Mouse (Mus musculus) skeletal muscle tissue, adult 2 months (tissue): ENCODE results near the gene Mafk.
"Not testable (repeated sequence)": the region's sequence is repeated elsewhere in the genome, so short reads cannot be mapped to it uniquely, and the experiment has no call there.

Experiments used
- DNase-seq: peaks from one replicate; pipeline ENCODE4 v3.0.0-alpha.2; 2012; ENCODE audit warnings: low read depth, low spot score

The Mafk gene

GRCm38 (mm10) chr5:139791227-139792158 lies at the start of gene Mafk:
TSS of gene Mafk (plus strand) at chr5:139791513.
- DNase-seq: peak; percentile 98

DNA sequence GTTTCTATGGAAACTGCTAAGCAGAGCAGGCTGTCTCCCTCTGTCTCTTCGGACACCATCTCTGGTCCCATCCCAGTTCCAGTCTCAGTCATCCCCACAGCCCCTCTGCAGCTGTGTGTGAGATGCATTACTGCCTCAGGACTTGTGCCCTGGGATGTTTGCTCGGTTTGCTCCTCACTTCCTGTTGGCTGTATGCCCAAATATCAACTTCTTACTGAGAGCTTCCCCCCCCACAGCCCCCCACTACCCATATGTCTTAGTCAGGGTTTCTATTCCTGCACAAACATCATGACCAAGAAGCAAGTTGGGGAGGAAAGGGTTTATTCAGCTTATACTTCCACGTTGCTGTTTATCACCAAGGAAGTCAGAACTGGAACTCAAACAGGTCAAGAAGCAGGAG lies 48.7 kb upstream of the Mafk start:
- DNase-seq: not testable (repeated sequence)

GRCm38 (mm10) chr5:139745771-139746170 lies 45.5 kb upstream of the Mafk start:
- DNase-seq: no peak

GRCm38 (mm10) chr5:139749413-139750125 lies 41.7 kb upstream of the Mafk start:
- DNase-seq: no peak

DNA sequence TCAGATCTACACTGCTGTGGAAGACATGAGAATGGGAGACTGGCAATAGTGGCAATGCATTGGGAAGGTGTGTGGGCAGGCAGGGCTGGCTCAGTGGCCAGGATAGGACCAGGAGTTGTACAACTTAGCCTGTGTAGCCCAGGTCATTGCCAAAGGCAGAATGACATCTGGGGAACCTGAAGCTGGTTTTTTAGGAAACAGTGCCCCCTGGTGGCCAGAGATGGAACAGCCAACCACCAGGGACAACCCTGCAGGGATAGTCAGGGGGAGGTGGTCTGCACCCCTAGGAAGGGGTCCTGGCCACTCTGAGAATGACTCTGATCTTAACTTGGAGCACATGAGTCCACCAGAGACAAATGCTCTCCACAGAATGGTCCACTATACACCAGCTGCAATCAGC lies 40.8 kb upstream of the Mafk start:
- DNase-seq: peak; percentile 45

- DNase-seq: no peak
Observed at GRCm38 (mm10) chr5:139754753-139755152, 36.6 kb upstream of the Mafk start.

DNA sequence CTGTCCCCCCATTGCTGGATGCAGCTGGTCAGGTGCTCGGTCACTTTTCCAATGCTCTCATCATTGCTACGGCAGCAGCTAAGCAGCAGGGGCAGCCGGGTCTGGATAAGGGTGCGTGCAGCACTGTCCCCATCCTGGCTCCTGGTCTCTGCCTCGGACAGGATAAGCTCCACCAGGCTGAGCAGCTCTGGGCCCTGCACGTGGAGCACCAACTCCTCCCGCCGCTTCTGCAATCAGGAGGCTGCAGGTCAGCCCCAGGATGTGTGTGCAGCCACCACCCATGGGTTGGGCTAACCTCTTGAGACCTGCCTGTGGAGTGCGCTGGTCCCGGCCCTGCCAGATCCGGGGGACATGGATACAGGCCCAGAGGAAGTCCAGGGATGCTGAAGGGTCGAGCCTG lies 35.2 kb upstream of the Mafk start:
- DNase-seq: no peak

DNA sequence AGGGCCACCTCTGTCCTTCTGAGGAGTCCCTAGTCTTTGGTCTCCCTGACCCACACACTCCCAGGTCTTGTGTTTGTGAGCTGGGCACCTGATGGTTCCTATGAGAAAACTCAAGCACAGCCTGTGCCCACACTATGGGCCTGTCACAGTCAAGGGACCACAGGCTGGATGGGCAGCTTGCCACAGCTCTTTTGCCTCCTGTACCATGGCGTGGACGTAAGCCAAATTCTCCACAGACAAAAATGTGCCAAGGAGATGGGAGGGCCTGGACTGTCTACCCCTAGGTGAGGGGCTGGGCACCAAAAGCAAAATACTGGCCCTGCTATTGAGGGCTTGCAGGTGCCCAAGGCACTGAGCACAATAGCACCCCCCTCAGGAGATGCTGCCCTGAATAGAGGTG lies 34.7 kb upstream of the Mafk start:
- DNase-seq: no peak

GRCm38 (mm10) chr5:139758096-139758495 lies 33.2 kb upstream of the Mafk start:
- DNase-seq: no peak

GRCm38 (mm10) chr5:139764296-139764695 lies 27.0 kb upstream of the Mafk start:
- DNase-seq: no peak

- no peak for DNase-seq
Observed at GRCm38 (mm10) chr5:139768216-139768615, 23.1 kb upstream of the Mafk start.

DNA sequence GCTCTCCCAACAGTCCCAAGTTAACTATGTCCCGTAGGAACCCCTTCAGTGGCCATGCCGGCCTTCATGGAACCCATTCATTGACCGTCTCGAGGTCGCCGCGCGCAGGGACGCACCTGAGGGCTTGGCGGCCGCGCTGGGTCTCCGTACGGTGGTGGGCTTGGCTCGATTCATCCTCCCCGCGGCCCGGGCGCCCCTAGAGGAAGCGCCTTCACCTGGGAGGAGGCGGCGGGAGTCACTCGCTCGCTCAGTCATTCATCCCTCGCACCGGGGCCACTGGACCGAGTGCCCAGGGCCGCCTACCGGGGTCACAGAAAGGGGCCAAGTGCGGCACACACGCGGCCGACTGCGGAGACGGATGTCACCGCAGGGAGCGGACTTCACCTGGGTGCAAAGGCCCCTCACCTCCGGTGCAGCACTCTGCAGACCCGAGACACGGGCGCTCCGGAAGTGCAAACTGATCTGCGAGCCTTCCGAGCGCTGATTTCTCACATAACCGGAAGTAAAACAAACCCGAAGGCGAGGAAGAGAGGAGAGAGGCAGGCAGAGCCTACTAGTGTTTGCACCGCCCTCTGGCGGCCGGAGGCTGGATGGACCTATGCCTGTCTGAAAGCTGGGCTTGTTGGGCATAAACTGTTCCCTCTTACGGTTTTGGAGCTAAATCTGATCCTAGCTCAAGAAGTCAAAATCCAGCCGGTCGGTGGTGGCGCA lies 15.9 kb upstream of the Mafk start, which contains the start of gene Ints1:
Gene Ints1, minus strand, starts transcription at position 459 of the 711 bp plus-strand sequence.
- DNase-seq: peak; percentile 93

DNA sequence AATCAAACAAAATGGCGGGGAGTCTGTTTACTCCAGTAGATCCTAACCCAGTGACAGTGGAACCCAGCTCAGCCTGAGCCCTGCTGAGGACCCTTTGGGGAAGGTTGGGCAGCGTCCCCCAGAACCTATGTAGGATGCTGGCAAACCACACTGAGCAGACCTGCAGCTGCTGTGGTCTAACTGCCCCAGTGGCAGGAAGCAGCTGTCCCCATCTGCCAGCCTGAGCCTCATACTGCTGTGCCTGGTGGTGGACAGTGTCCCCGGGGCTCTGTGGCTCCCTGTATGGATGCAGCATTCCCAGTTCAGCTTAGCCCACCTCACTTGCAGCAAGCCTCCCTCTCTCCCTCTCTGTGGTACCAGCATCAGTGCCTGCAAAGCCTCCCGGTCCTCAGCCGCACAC lies 14.3 kb upstream of the Mafk start:
- DNase-seq: no peak

GRCm38 (mm10) chr5:139781406-139781805 lies 9.9 kb upstream of the Mafk start:
- DNase-seq: no peak

DNA sequence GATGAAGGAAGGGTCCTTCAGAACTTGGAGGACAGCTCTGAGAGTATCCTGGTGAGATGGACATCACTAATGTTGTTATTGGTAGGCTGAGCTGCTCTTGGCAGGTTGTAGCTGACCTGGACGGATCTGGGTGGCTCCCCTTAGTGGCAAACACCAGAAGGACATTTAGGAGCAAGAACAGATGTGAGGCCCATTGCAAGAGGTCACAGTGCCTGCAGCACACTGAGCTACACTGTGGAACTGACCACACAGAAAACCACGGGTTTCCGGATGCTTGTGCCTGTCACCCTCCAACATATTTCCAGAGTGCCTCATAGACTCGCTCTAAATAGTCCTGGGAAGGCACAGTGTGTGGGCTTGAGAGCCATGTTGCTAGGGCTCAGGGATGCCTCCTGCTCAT lies 1.8 kb upstream of the Mafk start:
- no peak for DNase-seq

DNA sequence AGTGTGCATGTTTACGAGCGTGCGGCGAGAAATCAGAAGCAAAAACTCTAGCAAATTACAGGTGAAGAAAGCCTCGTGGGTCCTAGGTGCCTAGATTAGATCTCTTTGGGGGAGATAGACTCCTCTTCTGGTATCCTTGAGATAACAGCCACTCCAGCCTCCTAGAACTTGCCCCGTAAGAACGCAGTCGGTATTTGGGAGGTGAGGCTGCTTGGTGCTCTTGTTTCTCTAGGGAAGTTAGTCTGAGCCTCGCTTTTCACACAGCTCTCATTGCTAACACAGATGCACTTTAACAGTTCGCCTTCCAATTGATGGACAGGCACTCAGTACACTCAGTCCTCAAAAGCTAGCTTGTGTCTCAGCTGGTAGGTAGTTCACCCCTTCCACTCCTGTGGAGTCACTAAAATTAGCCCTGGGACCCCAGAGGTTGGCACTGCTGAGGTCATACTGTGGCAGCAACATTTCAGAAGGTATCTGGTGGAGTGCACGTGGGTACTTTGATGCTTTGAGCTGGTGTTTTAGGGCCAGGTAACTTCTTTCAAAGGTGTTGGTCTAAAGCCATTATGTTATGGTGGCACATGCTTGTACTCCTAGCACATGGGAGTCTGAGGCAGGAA lies 954 bp downstream of the Mafk start:
- no peak for DNase-seq

- DNase-seq: no peak
Observed at GRCm38 (mm10) chr5:139792966-139793337, 1.6 kb downstream of the Mafk start.

DNA sequence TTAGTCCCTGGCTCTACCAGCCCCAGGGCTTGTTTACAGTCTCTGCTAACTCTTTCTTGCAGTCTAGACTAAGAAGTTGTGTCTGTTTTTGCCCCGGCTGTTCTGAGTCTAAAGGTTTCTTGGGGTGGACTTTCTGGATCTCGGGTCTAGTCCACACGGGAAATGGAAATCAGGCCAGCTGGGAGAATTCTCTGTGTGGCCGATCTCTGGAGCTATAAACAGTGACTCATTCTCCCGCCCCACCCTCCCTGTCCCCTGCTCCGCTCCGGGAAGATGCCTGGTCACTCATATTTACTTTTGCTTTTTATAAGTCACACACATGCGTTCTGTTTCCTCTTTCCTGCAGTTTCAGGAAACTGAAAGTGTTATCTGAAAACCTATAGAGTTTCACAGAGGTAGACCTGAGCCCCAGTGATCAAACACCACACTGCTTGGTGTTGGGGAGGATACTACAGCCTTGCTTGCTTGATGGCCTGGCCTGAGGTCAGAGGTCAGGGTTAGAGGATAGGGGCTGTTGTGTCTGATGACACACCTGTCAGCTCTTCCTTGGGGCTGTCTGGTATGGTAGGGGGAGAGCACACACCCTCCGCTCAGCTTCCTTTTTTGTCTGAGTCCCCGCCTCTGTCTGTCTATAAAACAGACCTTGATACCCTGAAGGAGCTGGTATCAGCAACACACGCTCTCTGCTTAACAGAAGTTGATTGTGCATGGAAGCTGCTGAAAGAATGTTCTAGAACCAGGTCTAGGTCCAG lies 2.2 kb downstream of the Mafk start:
- DNase-seq: peak; percentile 66

- DNase-seq: no peak
Observed at GRCm38 (mm10) chr5:139794137-139794536, 2.8 kb downstream of the Mafk start.

DNA sequence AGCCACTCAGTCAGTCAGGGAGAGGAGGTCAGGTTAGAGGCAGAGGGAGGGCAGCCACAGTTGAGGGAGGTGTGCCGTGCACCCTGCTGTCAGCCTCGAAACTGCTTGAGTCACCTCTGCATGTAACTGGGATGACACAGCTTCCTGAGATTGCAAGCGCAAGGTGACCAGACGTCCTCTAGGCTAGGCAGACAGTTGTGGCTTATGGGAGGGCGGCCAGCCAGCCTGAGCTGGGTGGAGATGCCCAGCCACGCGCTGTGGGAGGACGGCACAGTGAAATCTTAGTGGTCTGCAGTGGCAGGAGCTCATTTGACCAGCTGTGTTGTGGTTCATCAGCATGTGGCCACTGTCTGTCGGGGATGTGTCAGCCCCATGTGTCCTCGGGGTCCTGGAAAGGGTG lies 3.6 kb downstream of the Mafk start:
- DNase-seq: peak; percentile 80
